Mouse (Mus musculus) thymus, adult 2 months (tissue): ENCODE data around the gene Cd9. TPM values are rescaled to one million over a fixed set of nuclear protein-coding genes. Genes with fewer than 3 reads are reported as not detected.

ENCODE experiments used
- DNase-seq: peaks from one replicate; pipeline ENCODE4 v3.0.0; 2021
- H3K27ac ChIP-seq: fragments of 200-500 bp; 2 replicates; pipeline ENCODE4 v1.5.1; 2012; ENCODE audit warnings: low read length, control low read depth; ENCODE audit not compliant: control insufficient read depth, insufficient read depth
- H3K27me3 ChIP-seq: fragments of 200-500 bp; 2 replicates; pipeline ENCODE4 v1.6.1; 2012; ENCODE audit warnings: mild to moderate bottlenecking, low read length, moderate library complexity, mixed read lengths; ENCODE audit not compliant: control insufficient read depth, insufficient read depth
- H3K36me3 ChIP-seq: fragments of 200-500 bp; 2 replicates; pipeline ENCODE4 v1.6.1; 2012; ENCODE audit warnings: mild to moderate bottlenecking, low read length, moderate library complexity; ENCODE audit not compliant: control insufficient read depth, insufficient read depth
- H3K4me1 ChIP-seq: fragments of 200-500 bp; replicated peaks from 2 replicates; pipeline ENCODE4 v1.6.1; 2012; ENCODE audit warnings: low read length; ENCODE audit not compliant: control insufficient read depth, insufficient read depth
- H3K4me3 ChIP-seq: fragments of 200-500 bp; 2 replicates; pipeline ENCODE4 v1.5.1; 2012; ENCODE audit warnings: mild to moderate bottlenecking, low read length, control low read depth, moderate library complexity; ENCODE audit not compliant: control insufficient read depth, insufficient read depth
- CTCF ChIP-seq: fragments of 200-500 bp; IDR thresholded peaks from 2 replicates; pipeline ENCODE4 v1.5.1; 2012; ENCODE audit warnings: mild to moderate bottlenecking, control low read depth, low read length, moderate library complexity, borderline replicate concordance; ENCODE audit not compliant: control insufficient read depth, poor library complexity, insufficient read depth; ENCODE audit errors: extremely low read depth
- POLR2A ChIP-seq: fragments of 200-500 bp; IDR thresholded peaks from 2 replicates; pipeline ENCODE4 v1.6.1; 2012; ENCODE audit warnings: mild to moderate bottlenecking, low read length, control low read depth, moderate library complexity; ENCODE audit not compliant: control insufficient read depth, poor library complexity, insufficient read depth; ENCODE audit errors: extremely low read depth
- WGBS: fragments of 180-500 bp; shearing (Covaris S2); methylation state at CpG from one replicate; pipeline ENCODE4 v1.1.7; 2018; 5-methylcytosine and 5-hydroxymethylcytosine counted together
- polyA plus RNA-seq: library from polyadenylated mRNA; depleted of rRNA; stranded (reverse); fragments of >200 nt; gene quantifications from 2 replicates; pipeline ENCODE4 v1.2.3, GENCODE M21; 2012

The Cd9 gene
- polyA plus RNA-seq, 1 experiment, result 56.1 TPM

- DNase-seq, result no peak
- no peak overlapping the region for H3K4me3 ChIP-seq
- peaks cover 43% of the 10 kb centered on the region for H3K4me1 ChIP-seq
- no peaks in the 10 kb centered on the region for H3K27me3 ChIP-seq
- 77% methylated on average over 12 of the region's 12 CpGs for WGBS
- H3K27ac ChIP-seq, result no peak overlapping the region
- H3K36me3 ChIP-seq, result no peaks in the 10 kb centered on the region
- TF ChIP-seq POLR2A, result no peak
- TF ChIP-seq CTCF, result no peak
Measured at GRCm38 (mm10) chr6:125483515-125484312, 10.9 kb downstream of the Cd9 start.

- no peak for TF ChIP-seq POLR2A
- no peak for TF ChIP-seq CTCF
- no peaks in the 10 kb centered on the region for H3K27me3 ChIP-seq
- peaks cover 43% of the 10 kb centered on the region for H3K4me1 ChIP-seq
- 15% methylated on average over 5 of the region's 5 CpGs for WGBS
- peak; percentile 50 for DNase-seq
- H3K36me3 ChIP-seq, result no peaks in the 10 kb centered on the region
- H3K4me3 ChIP-seq, result peak overlapping the region; percentile 10; the same call in 1 of the 2 replicates
- H3K27ac ChIP-seq, result peak overlapping the region; percentile 41; the same call in 1 of the 2 replicates
Measured at GRCm38 (mm10) chr6:125482427-125482831, 12.2 kb downstream of the Cd9 start.

- H3K4me1 ChIP-seq, result peaks cover 43% of the 10 kb centered on the region
- no peaks in the 10 kb centered on the region for H3K27me3 ChIP-seq
- TF ChIP-seq CTCF, result no peak
- no peak for TF ChIP-seq POLR2A
- 7% methylated on average over 7 of the region's 7 CpGs for WGBS
- H3K36me3 ChIP-seq, result no peaks in the 10 kb centered on the region
- H3K27ac ChIP-seq, result peak overlapping the region; percentile 78
- DNase-seq, result no peak
- H3K4me3 ChIP-seq, result no peak overlapping the region
Measured at GRCm38 (mm10) chr6:125481667-125482390, 12.8 kb downstream of the Cd9 start.

GRCm38 (mm10) chr6:125480396-125481361, 13.9 kb downstream of the Cd9 start:
- peak; percentile 38 for DNase-seq
- TF ChIP-seq CTCF (no peak), POLR2A (0 out of 2 replicates have a peak, but pooled peaks have one; percentile 20)
- H3K4me1 ChIP-seq, result peaks cover 43% of the 10 kb centered on the region

GRCm38 (mm10) chr6:125479359-125479758, 15.2 kb downstream of the Cd9 start:
- WGBS, result 84% methylated on average over 9 of the region's 9 CpGs
- Histone ChIP-seq H3K27me3 (no peaks in the 10 kb centered on the region), H3K27ac (no peak overlapping the region; the same call in 1 of the 2 replicates), H3K4me1 (peaks cover 43% of the 10 kb centered on the region), H3K4me3 (no peak overlapping the region), H3K36me3 (no peaks in the 10 kb centered on the region)
- no peak for DNase-seq
- TF ChIP-seq POLR2A (no peak), CTCF (no peak)

More at GRCm38 (mm10) chr6:125480396-125481361, 13.9 kb downstream of the Cd9 start:
- WGBS, result 31% methylated on average over 12 of the region's 12 CpGs
- peak overlapping the region; percentile 17; the same call in 1 of the 2 replicates for H3K27ac ChIP-seq
- H3K4me3 ChIP-seq, result no peak overlapping the region
- no peaks in the 10 kb centered on the region for H3K27me3 ChIP-seq
- no peaks in the 10 kb centered on the region for H3K36me3 ChIP-seq
